Mouse (Mus musculus) embryonic facial prominence, embryonic 15.5 days (tissue): ENCODE data around the gene Prss30. TPM values are rescaled to one million over a fixed set of nuclear protein-coding genes. Genes with fewer than 3 reads are reported as not detected.

ENCODE experiments used
- ATAC-seq: fragments of 200-750 bp; cut with Nextera tagmentation; 2 replicates; pipeline ENCODE4 v1.8.0; 2017; ENCODE audit warnings: low read depth, moderate TSS enrichment; ENCODE audit not compliant: insufficient number of reproducible peaks, low FRiP score, low TSS enrichment
- H3K27ac ChIP-seq: fragments of 300-500 bp; sonication (generic); replicated peaks from 2 replicates; pipeline ENCODE4 v1.5.1; 2015; ENCODE audit warnings: mild to moderate bottlenecking, inconsistent platforms
- H3K27me3 ChIP-seq: fragments of 300-500 bp; sonication (generic); 2 replicates; pipeline ENCODE4 v1.6.1; 2015; ENCODE audit warnings: inconsistent platforms
- H3K36me3 ChIP-seq: fragments of 300-500 bp; sonication (generic); 2 replicates; pipeline ENCODE4 v1.6.1; 2015; ENCODE audit warnings: mild to moderate bottlenecking, inconsistent platforms
- H3K4me1 ChIP-seq: fragments of 300-500 bp; sonication (generic); 2 replicates; pipeline ENCODE4 v1.6.1; 2015; ENCODE audit warnings: inconsistent platforms
- H3K4me2 ChIP-seq: fragments of 300-500 bp; sonication (generic); replicated peaks from 2 replicates; pipeline ENCODE4 v1.6.1; 2015; ENCODE audit warnings: mild to moderate bottlenecking, inconsistent platforms
- H3K4me3 ChIP-seq: fragments of 300-500 bp; sonication (generic); replicated peaks from 2 replicates; pipeline ENCODE4 v1.5.1; 2015; ENCODE audit warnings: mild to moderate bottlenecking, inconsistent platforms
- H3K9ac ChIP-seq: fragments of 300-500 bp; sonication (generic); 2 replicates; pipeline ENCODE4 v1.6.1; 2015; ENCODE audit warnings: inconsistent platforms
- H3K9me3 ChIP-seq: fragments of 300-500 bp; sonication (generic); replicated peaks from 2 replicates; pipeline ENCODE4 v1.6.1; 2016; ENCODE audit warnings: inconsistent platforms
- WGBS: fragments of 180-500 bp; shearing (Covaris S2); methylation state at CpG from one replicate; pipeline ENCODE4 v1.1.7; 2015; 5-methylcytosine and 5-hydroxymethylcytosine counted together
- polyA plus RNA-seq: library from polyadenylated mRNA; unstranded; fragments of >200 nt; fragmentation: Nextera tagmentation; extraction: Ambion mirVana; gene quantifications from 2 replicates; pipeline ENCODE4 v1.2.1, GENCODE M21; 2015

Prss30 gene
- polyA plus RNA-seq, 1 experiment from 2014 or later = not detected

GRCm38 (mm10) chr17:23982912-23983311 lies 2.5 kb upstream of the Prss30 start:
- H3K27ac ChIP-seq = no peak overlapping the region
- no peak overlapping the region for H3K4me2 ChIP-seq
- H3K4me1 ChIP-seq = no peaks in the 10 kb centered on the region
- ATAC-seq = no peak
- WGBS = 34% methylated on average over 4 of the region's 4 CpGs
- no peaks in the 10 kb centered on the region for H3K9me3 ChIP-seq
- H3K36me3 ChIP-seq = no peaks in the 10 kb centered on the region
- H3K9ac ChIP-seq = no peak overlapping the region
- H3K27me3 ChIP-seq = no peaks in the 10 kb centered on the region; the same call in 1 of the 2 replicates
- no peak overlapping the region for H3K4me3 ChIP-seq

- Histone ChIP-seq H3K27ac (no peak overlapping the region), H3K4me3 (no peak overlapping the region), H3K4me1 (no peaks in the 10 kb centered on the region), H3K27me3 (no peaks in the 10 kb centered on the region; the same call in 1 of the 2 replicates), H3K36me3 (no peaks in the 10 kb centered on the region), H3K9ac (no peak overlapping the region), H3K9me3 (no peaks in the 10 kb centered on the region), H3K4me2 (no peak overlapping the region)
- no peak for ATAC-seq
- WGBS = 43% methylated on average over 3 of the region's 3 CpGs
Measured at GRCm38 (mm10) chr17:23979471-23979870, 895 bp downstream of the Prss30 start.

- ATAC-seq = no peak
- Histone ChIP-seq H3K27me3 (no peaks in the 10 kb centered on the region), H3K36me3 (no peaks in the 10 kb centered on the region), H3K9me3 (no peaks in the 10 kb centered on the region), H3K4me2 (no peak overlapping the region), H3K27ac (no peak overlapping the region), H3K4me3 (no peak overlapping the region), H3K4me1 (no peaks in the 10 kb centered on the region), H3K9ac (no peak overlapping the region)
- WGBS = 68% methylated on average over 4 of the region's 4 CpGs
Measured at GRCm38 (mm10) chr17:23976665-23977064, 3.7 kb downstream of the Prss30 start.

- no peak overlapping the region for H3K27ac ChIP-seq
- H3K27me3 ChIP-seq = no peaks in the 10 kb centered on the region
- no peak for ATAC-seq
- no peaks in the 10 kb centered on the region for H3K9me3 ChIP-seq
- 79% methylated on average over 9 of the region's 9 CpGs for WGBS
- no peak overlapping the region for H3K9ac ChIP-seq
- H3K36me3 ChIP-seq = no peaks in the 10 kb centered on the region
- H3K4me1 ChIP-seq = no peaks in the 10 kb centered on the region
- no peak overlapping the region for H3K4me2 ChIP-seq
- H3K4me3 ChIP-seq = no peak overlapping the region
Measured at GRCm38 (mm10) chr17:23971315-23971714, 9.1 kb downstream of the Prss30 start.

- no peak for ATAC-seq
- WGBS = 0% methylated on average over 1 of the region's 1 CpGs
Measured at GRCm38 (mm10) chr17:23969231-23969630, 11.1 kb downstream of the Prss30 start.

GRCm38 (mm10) chr17:23968780-23969179 lies 11.6 kb downstream of the Prss30 start:
- no peaks in the 10 kb centered on the region for H3K36me3 ChIP-seq

More at GRCm38 (mm10) chr17:23969231-23969630, 11.1 kb downstream of the Prss30 start:
- no peak overlapping the region for H3K9ac ChIP-seq
- no peaks in the 10 kb centered on the region for H3K9me3 ChIP-seq
- H3K36me3 ChIP-seq = no peaks in the 10 kb centered on the region
- no peaks in the 10 kb centered on the region for H3K27me3 ChIP-seq
- no peak overlapping the region for H3K27ac ChIP-seq
- H3K4me3 ChIP-seq = no peak overlapping the region
- no peak overlapping the region for H3K4me2 ChIP-seq
- no peaks in the 10 kb centered on the region for H3K4me1 ChIP-seq

GRCm38 (mm10) chr17:23966658-23967401 lies 13.5 kb downstream of the Prss30 start:
- Histone ChIP-seq H3K9me3 (no peaks in the 10 kb centered on the region), H3K36me3 (no peaks in the 10 kb centered on the region), H3K4me1 (no peaks in the 10 kb centered on the region), H3K27me3 (0 out of 2 replicates have a peak, but pooled peaks cover 3% of the 10 kb centered on the region), H3K9ac (no peak overlapping the region), H3K4me3 (no peak overlapping the region), H3K4me2 (no peak overlapping the region), H3K27ac (no peak overlapping the region)
- 72% methylated on average over 10 of the region's 10 CpGs for WGBS
- ATAC-seq = no peak

More at GRCm38 (mm10) chr17:23968780-23969179, 11.6 kb downstream of the Prss30 start:
- H3K9ac ChIP-seq = no peak overlapping the region
- 43% methylated on average over 2 of the region's 2 CpGs for WGBS
- H3K9me3 ChIP-seq = no peaks in the 10 kb centered on the region
- no peak overlapping the region for H3K4me3 ChIP-seq
- ATAC-seq = no peak
- no peaks in the 10 kb centered on the region for H3K4me1 ChIP-seq
- H3K27ac ChIP-seq = no peak overlapping the region
- no peaks in the 10 kb centered on the region for H3K27me3 ChIP-seq
- no peak overlapping the region for H3K4me2 ChIP-seq

GRCm38 (mm10) chr17:23965805-23966425 lies 14.5 kb downstream of the Prss30 start:
- no peak overlapping the region for H3K4me3 ChIP-seq
- no peaks in the 10 kb centered on the region for H3K36me3 ChIP-seq
- H3K9ac ChIP-seq = no peak overlapping the region
- WGBS = 44% methylated on average over 6 of the region's 6 CpGs
- H3K9me3 ChIP-seq = no peaks in the 10 kb centered on the region
- H3K27me3 ChIP-seq = 0 out of 2 replicates have a peak, but pooled peaks cover 3% of the 10 kb centered on the region
- no peak overlapping the region for H3K4me2 ChIP-seq
- H3K4me1 ChIP-seq = no peaks in the 10 kb centered on the region
- ATAC-seq = no peak
- no peak overlapping the region for H3K27ac ChIP-seq

- H3K27ac ChIP-seq = no peak overlapping the region
- no peak for ATAC-seq
- 0 out of 2 replicates have a peak, but pooled peaks cover 3% of the 10 kb centered on the region for H3K27me3 ChIP-seq
- no peak overlapping the region for H3K4me2 ChIP-seq
- H3K4me3 ChIP-seq = no peak overlapping the region
- 65% methylated on average over 4 of the region's 4 CpGs for WGBS
- H3K9ac ChIP-seq = no peak overlapping the region
- no peaks in the 10 kb centered on the region for H3K36me3 ChIP-seq
- H3K4me1 ChIP-seq = no peaks in the 10 kb centered on the region
- no peaks in the 10 kb centered on the region for H3K9me3 ChIP-seq
Measured at GRCm38 (mm10) chr17:23961573-23962122, 18.7 kb downstream of the Prss30 start.

- 39% methylated on average over 3 of the region's 3 CpGs for WGBS
- 0 out of 2 replicates have a peak, but pooled peaks cover 3% of the 10 kb centered on the region for H3K27me3 ChIP-seq
- no peak overlapping the region for H3K9ac ChIP-seq
- H3K27ac ChIP-seq = no peak overlapping the region
- H3K9me3 ChIP-seq = no peaks in the 10 kb centered on the region
- no peak overlapping the region for H3K4me3 ChIP-seq
- no peaks in the 10 kb centered on the region for H3K36me3 ChIP-seq
- no peaks in the 10 kb centered on the region for H3K4me1 ChIP-seq
- no peak overlapping the region for H3K4me2 ChIP-seq
- peak; percentile 82; the same call in 1 of the 2 replicates for ATAC-seq
Measured at GRCm38 (mm10) chr17:23960084-23960738, 20.2 kb downstream of the Prss30 start.

GRCm38 (mm10) chr17:23955174-23955573 lies 25.2 kb downstream of the Prss30 start, which contains the start of gene Sbpl:
Gene Sbpl (minus strand): TSS chr17:23955274.
- no peak within 1 kb of the TSS for H3K27ac ChIP-seq
- no peak for ATAC-seq
- H3K9me3 ChIP-seq = no peaks in the 10 kb centered on the region
- H3K4me1 ChIP-seq = no peaks in the 10 kb centered on the region
- H3K9ac ChIP-seq = no peak within 1 kb of the TSS
- no peaks in the 10 kb centered on the region for H3K27me3 ChIP-seq
- 80% methylated on average over 5 of the region's 5 CpGs for whole genome bisulfite sequencing
- H3K4me2 ChIP-seq = no peak within 1 kb of the TSS
- H3K4me3 ChIP-seq = no peak within 1 kb of the TSS
- no peaks in the 10 kb centered on the region for H3K36me3 ChIP-seq
